Comparison of ENCODE assay signal across 31 mouse cellular contexts in the genomic region with DNA sequence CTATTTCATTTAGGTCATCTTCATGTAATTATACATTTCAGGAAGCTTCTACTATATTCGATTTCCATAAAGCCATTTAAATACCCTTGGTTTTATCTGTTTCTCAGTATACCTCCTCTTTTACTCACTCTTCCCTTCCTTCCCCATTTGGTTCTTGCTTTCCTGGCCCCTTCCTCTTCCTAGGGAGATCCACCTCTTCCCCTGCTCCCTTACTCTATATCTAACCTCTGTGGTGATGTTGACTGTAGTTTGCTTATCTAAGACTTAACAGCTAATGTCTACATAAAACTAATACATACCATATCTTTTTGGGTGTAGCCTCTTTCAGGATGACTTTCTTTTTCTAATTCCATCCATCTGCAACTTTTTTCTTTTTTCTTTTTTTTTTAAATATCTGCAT.
"Had no signal": no experiment of that assay in that cellular context is flagged by ENCODE, and none has a peak within 500 bp of the region (broad histone marks: within the 10 kb centered on the region; RNA-seq: fewer than 3 reads in every experiment).

No protein-coding gene starts in this region.

- H3K36me3 ChIP-seq: limb, embryonic 10.5 days; limb, embryonic 12.5 days; limb, embryonic 13.5 days; limb, embryonic 15.5 days; liver, embryonic 12.5 days; liver, embryonic 13.5 days; liver, embryonic 15.5 days; lung, embryonic 15.5 days; midbrain, embryonic 10.5 days; midbrain, embryonic 12.5 days; midbrain, embryonic 13.5 days; midbrain, embryonic 15.5 days; neural tube, embryonic 12.5 days had no signal

- ATAC-seq: liver, embryonic 12.5 days; liver, postnatal 0 days; lung, postnatal 0 days; midbrain, embryonic 13.5 days; midbrain, embryonic 15.5 days; midbrain, embryonic 16.5 days had no signal

- H3K4me1 ChIP-seq: limb, embryonic 10.5 days; limb, embryonic 12.5 days; limb, embryonic 13.5 days; limb, embryonic 15.5 days; liver, embryonic 12.5 days; liver, embryonic 13.5 days; liver, embryonic 15.5 days; lung, embryonic 15.5 days; megakaryocyte, embryonic 14.5 days; midbrain, embryonic 10.5 days; midbrain, embryonic 12.5 days; midbrain, embryonic 13.5 days; midbrain, embryonic 15.5 days; neural tube, embryonic 12.5 days had no signal

- DNase-seq: left cerebral cortex, postnatal 4 days; liver; liver, embryonic 13.5 days; liver, postnatal 0 days; lung, adult 18-20 months; lung, adult 2 months; lung, embryonic 14.5 days; lung, postnatal 10 days; lung, postnatal 14 days; lung, postnatal 36 days; lung, postnatal 4 days; midbrain, embryonic 14.5 days had no signal

- H3K9ac ChIP-seq: limb, embryonic 12.5 days; limb, embryonic 13.5 days; limb, embryonic 15.5 days; liver, embryonic 12.5 days; liver, embryonic 13.5 days; liver, embryonic 14.5 days; liver, embryonic 15.5 days; liver, postnatal 0 days; lung, embryonic 14.5 days; lung, embryonic 15.5 days; midbrain, embryonic 12.5 days; midbrain, embryonic 13.5 days; midbrain, embryonic 15.5 days; neural tube, embryonic 12.5 days had no signal

- H3K9me3 ChIP-seq: limb, embryonic 10.5 days; limb, embryonic 12.5 days; limb, embryonic 13.5 days; limb, embryonic 15.5 days; liver, embryonic 12.5 days; liver, embryonic 13.5 days; liver, embryonic 15.5 days; lung, embryonic 15.5 days; megakaryocyte, embryonic 14.5 days; midbrain, embryonic 10.5 days; midbrain, embryonic 12.5 days; midbrain, embryonic 13.5 days; midbrain, embryonic 15.5 days; neural tube, embryonic 12.5 days had no signal

- H3K4me3 ChIP-seq: limb, embryonic 10.5 days; limb, embryonic 12.5 days; limb, embryonic 13.5 days; limb, embryonic 15.5 days; liver, embryonic 12.5 days; liver, embryonic 13.5 days; liver, embryonic 15.5 days; lung, embryonic 15.5 days; megakaryocyte, embryonic 14.5 days; midbrain, embryonic 10.5 days; midbrain, embryonic 12.5 days; midbrain, embryonic 13.5 days; midbrain, embryonic 15.5 days; myocyte; neural tube, embryonic 12.5 days had no signal

- H3K4me2 ChIP-seq: limb, embryonic 12.5 days; limb, embryonic 13.5 days; limb, embryonic 15.5 days; liver, embryonic 12.5 days; liver, embryonic 13.5 days; liver, embryonic 15.5 days; lung, embryonic 14.5 days; lung, embryonic 15.5 days; midbrain, embryonic 11.5 days; midbrain, embryonic 12.5 days; midbrain, embryonic 13.5 days; midbrain, embryonic 15.5 days; neural tube, embryonic 12.5 days had no signal

- H3K27ac ChIP-seq: limb, embryonic 10.5 days; limb, embryonic 12.5 days; limb, embryonic 13.5 days; limb, embryonic 15.5 days; liver, embryonic 12.5 days; liver, embryonic 13.5 days; liver, embryonic 14.5 days; liver, embryonic 15.5 days; lung, embryonic 15.5 days; macrophage; midbrain, embryonic 10.5 days; midbrain, embryonic 12.5 days; midbrain, embryonic 13.5 days; midbrain, embryonic 15.5 days; neural tube, embryonic 12.5 days had no signal

- H3K27me3 ChIP-seq: limb, embryonic 12.5 days; limb, embryonic 13.5 days; limb, embryonic 15.5 days; liver, embryonic 12.5 days; liver, embryonic 13.5 days; liver, embryonic 15.5 days; lung, embryonic 15.5 days; megakaryocyte, embryonic 14.5 days; midbrain, embryonic 12.5 days; midbrain, embryonic 13.5 days; midbrain, embryonic 15.5 days; neural tube, embryonic 12.5 days had no signal
